In the genomic region with DNA sequence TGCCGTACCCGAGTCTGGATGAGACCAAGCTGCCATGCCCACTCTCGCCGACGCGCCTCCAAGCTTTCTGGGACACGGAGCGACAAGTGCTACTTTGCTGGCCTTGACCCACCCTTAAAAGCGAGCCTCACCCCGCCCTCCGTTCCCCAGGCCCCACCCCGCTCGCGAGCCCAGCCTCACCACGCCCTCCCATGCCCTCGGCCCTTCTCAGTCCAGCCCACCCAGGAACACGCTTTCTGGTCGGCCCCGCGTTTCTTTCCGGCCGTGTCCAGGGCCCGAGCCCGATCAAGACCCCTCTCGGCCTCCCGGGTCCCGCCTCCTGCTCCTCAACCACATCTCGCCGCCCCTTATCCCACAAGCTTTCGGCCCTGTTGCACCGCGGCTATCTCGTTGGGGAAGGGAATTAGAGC, we compare ENCODE assay signal across 8 mouse cellular contexts. TPM values are rescaled to one million over a fixed set of nuclear protein-coding genes. Genes with fewer than 3 reads are reported as not detected.
DNase-seq lines count a peak whose midpoint lies in the region; ATAC-seq and TF ChIP-seq lines count a peak whose summit lies in the region.

No protein-coding gene starts in this region.

- ATAC-seq in heart, embryonic 15.5 days (replicated peaks; ENCODE audit: insufficient number of reproducible peaks, insufficient read depth, low FRiP score, low read depth) = peak; percentile 77
- ATAC-seq in lung, embryonic 16.5 days (ENCODE audit: low read depth) = peak; percentile 84

- H3K9ac ChIP-seq in heart, embryonic 15.5 days = peak overlapping the region; percentile 83
- peak overlapping the region; percentile 81 for H3K9ac ChIP-seq in lung, embryonic 16.5 days (ENCODE audit: low read length)

- no peaks in the 10 kb centered on the region for H3K27me3 ChIP-seq in forebrain, embryonic 10.5 days (ENCODE audit: poor library complexity, severe bottlenecking)
- H3K27me3 ChIP-seq in heart, embryonic 15.5 days = no peaks in the 10 kb centered on the region
- no peaks in the 10 kb centered on the region for H3K27me3 ChIP-seq in lung, embryonic 16.5 days (ENCODE audit: control insufficient read depth, insufficient read depth, low read depth, low read length)

- peaks cover 35% of the 10 kb centered on the region for H3K36me3 ChIP-seq in forebrain, embryonic 10.5 days (replicated peaks)
- peaks cover 5% of the 10 kb centered on the region; the same call in 1 of the 2 replicates for H3K36me3 ChIP-seq in heart, embryonic 15.5 days
- H3K36me3 ChIP-seq in lung, embryonic 16.5 days (ENCODE audit: control insufficient read depth, insufficient read depth, low read length) = peaks cover 5% of the 10 kb centered on the region; the same call in 1 of the 2 replicates

- peak; percentile 73 for DNase-seq in CD4-positive helper T cell, adult 2 months (ENCODE audit: low read depth, low spot score)
- DNase-seq in adrenal gland, postnatal 10 days = peak; percentile 96
- DNase-seq in forebrain, embryonic 10.5 days (ENCODE audit: extremely low spot score, low spot score) = peak; percentile 87
- DNase-seq in kidney, postnatal 14 days = peak; percentile 93
- peak; percentile 78 for DNase-seq in thymus, postnatal 14 days

- no peaks in the 10 kb centered on the region for H3K9me3 ChIP-seq in forebrain, embryonic 10.5 days
- H3K9me3 ChIP-seq in heart, embryonic 15.5 days (replicated peaks) = no peaks in the 10 kb centered on the region
- no peaks in the 10 kb centered on the region for H3K9me3 ChIP-seq in lung, embryonic 16.5 days (ENCODE audit: control insufficient read depth, low read length)

- TF ChIP-seq CTCF in olfactory bulb, adult 2 months (IDR thresholded peaks at IDR 0.05; ENCODE audit: insufficient read depth, low read depth, low read length) = no peak

- H3K4me2 ChIP-seq in heart, embryonic 15.5 days = peak overlapping the region; percentile 97
- H3K4me2 ChIP-seq in lung, embryonic 16.5 days (ENCODE audit: low read depth, low read length) = peak overlapping the region; percentile 69

- WGBS in forebrain, embryonic 10.5 days = under 1% methylated on average over 33 of the region's 33 CpGs
- under 1% methylated on average over 33 of the region's 33 CpGs for WGBS in heart, embryonic 15.5 days
- under 1% methylated on average over 33 of the region's 33 CpGs for WGBS in lung, embryonic 16.5 days
- under 1% methylated on average over 33 of the region's 33 CpGs for WGBS in olfactory bulb, adult 2 months

- H3K27ac ChIP-seq in forebrain, embryonic 10.5 days = peak overlapping the region; percentile 97
- H3K27ac ChIP-seq in heart, embryonic 15.5 days = peak overlapping the region; percentile 100
- peak overlapping the region; percentile 98 for H3K27ac ChIP-seq in lung, embryonic 16.5 days (ENCODE audit: low read length)
- peak overlapping the region; percentile 63 for H3K27ac ChIP-seq in olfactory bulb, adult 2 months (ENCODE audit: insufficient read depth, low read depth, low read length)

- H3K4me3 ChIP-seq in forebrain, embryonic 10.5 days = peak overlapping the region; percentile 80
- H3K4me3 ChIP-seq in heart, embryonic 15.5 days = peak overlapping the region; percentile 81
- H3K4me3 ChIP-seq in lung, embryonic 16.5 days (ENCODE audit: low read length) = peak overlapping the region; percentile 66
- H3K4me3 ChIP-seq in olfactory bulb, adult 2 months (ENCODE audit: insufficient read depth, low read depth, low read length) = peak overlapping the region; percentile 56

- TF ChIP-seq POLR2A in olfactory bulb, adult 2 months (IDR thresholded peaks at IDR 0.05; ENCODE audit: insufficient read depth, low read depth, low read length) = no peak

- peaks cover 58% of the 10 kb centered on the region for H3K4me1 ChIP-seq in forebrain, embryonic 10.5 days
- H3K4me1 ChIP-seq in heart, embryonic 15.5 days (replicated peaks) = peaks cover 48% of the 10 kb centered on the region
- H3K4me1 ChIP-seq in lung, embryonic 16.5 days (replicated peaks; ENCODE audit: control insufficient read depth, insufficient read depth, low read length) = peaks cover 48% of the 10 kb centered on the region
- H3K4me1 ChIP-seq in olfactory bulb, adult 2 months (ENCODE audit: control insufficient read depth, insufficient read depth, low read length) = peaks cover 21% of the 10 kb centered on the region

RNA-seq across cellular contexts. Expression of a gene that starts 0.4 kb away (rescaled TPM):
- total RNA-seq in adrenal gland, postnatal 10 days (2021) = 100 to 1,000 TPM; 300 to 307 TPM
- 64.7 and 66.0 TPM in 2 replicates for polyA plus RNA-seq in forebrain, embryonic 10.5 days (2016; fragmentation: Nextera tagmentation; extraction: Ambion mirVana)
- polyA plus RNA-seq in heart, embryonic 15.5 days (2015; fragmentation: Nextera tagmentation; extraction: Ambion mirVana) = 75.3 and 79.0 TPM in 2 replicates
- 68.2 and 68.8 TPM in 2 replicates for polyA plus RNA-seq in lung, embryonic 16.5 days (2015; fragmentation: Nextera tagmentation; extraction: Ambion mirVana)
- 349 TPM in 1 of 2 replicates, not detected in the other for polyA plus RNA-seq in olfactory bulb, adult 2 months (2012; ENCODE audit: insufficient read depth, insufficient read length, low replicate concordance, missing spikeins)

RNA-seq across cellular contexts. Expression of a gene that starts 20.3 kb away (rescaled TPM):
- 10 to 100 TPM; 45.5 to 50.3 TPM for total RNA-seq in adrenal gland, postnatal 10 days (2021)
- polyA plus RNA-seq in forebrain, embryonic 10.5 days (2016; fragmentation: Nextera tagmentation; extraction: Ambion mirVana) = 25.1 and 25.6 TPM in 2 replicates
- polyA plus RNA-seq in heart, embryonic 15.5 days (2015; fragmentation: Nextera tagmentation; extraction: Ambion mirVana) = 120 and 122 TPM in 2 replicates
- polyA plus RNA-seq in lung, embryonic 16.5 days (2015; fragmentation: Nextera tagmentation; extraction: Ambion mirVana) = 131 and 135 TPM in 2 replicates
- not detected in 2 replicates for polyA plus RNA-seq in olfactory bulb, adult 2 months (2012; ENCODE audit: insufficient read depth, insufficient read length, low replicate concordance, missing spikeins)

RNA-seq across cellular contexts. Expression of a gene that starts 40.5 kb away (rescaled TPM):
- 10 to 100 TPM; 64.9 to 73.1 TPM for total RNA-seq in adrenal gland, postnatal 10 days (2021)
- 188 and 202 TPM in 2 replicates for polyA plus RNA-seq in forebrain, embryonic 10.5 days (2016; fragmentation: Nextera tagmentation; extraction: Ambion mirVana)
- polyA plus RNA-seq in heart, embryonic 15.5 days (2015; fragmentation: Nextera tagmentation; extraction: Ambion mirVana) = 52.4 and 52.9 TPM in 2 replicates
- 100 and 102 TPM in 2 replicates for polyA plus RNA-seq in lung, embryonic 16.5 days (2015; fragmentation: Nextera tagmentation; extraction: Ambion mirVana)
- not detected in 2 replicates for polyA plus RNA-seq in olfactory bulb, adult 2 months (2012; ENCODE audit: insufficient read depth, insufficient read length, low replicate concordance, missing spikeins)

RNA-seq across cellular contexts. Expression of a gene that starts 52.0 kb away (rescaled TPM):
- 10 to 100 TPM; 19.2 to 22.9 TPM for total RNA-seq in adrenal gland, postnatal 10 days (2021)
- 25.7 and 27.5 TPM in 2 replicates for polyA plus RNA-seq in forebrain, embryonic 10.5 days (2016; fragmentation: Nextera tagmentation; extraction: Ambion mirVana)
- polyA plus RNA-seq in heart, embryonic 15.5 days (2015; fragmentation: Nextera tagmentation; extraction: Ambion mirVana) = 10.9 and 13.4 TPM in 2 replicates
- 15.4 and 16.6 TPM in 2 replicates for polyA plus RNA-seq in lung, embryonic 16.5 days (2015; fragmentation: Nextera tagmentation; extraction: Ambion mirVana)
- not detected in 2 replicates for polyA plus RNA-seq in olfactory bulb, adult 2 months (2012; ENCODE audit: insufficient read depth, insufficient read length, low replicate concordance, missing spikeins)

Comparison
In these comparisons a context has a peak if more than half of its experiments do, and no peak if none do; other contexts are left out.
1. Peak in every context shown above with its lines: DNase-seq, ATAC-seq, H3K4me3 ChIP-seq and H3K27ac ChIP-seq.